Mouse (Mus musculus) midbrain, embryonic 13.5 days (tissue): ENCODE measurements around the gene Gm3045. TPM values are rescaled to one million over a fixed set of nuclear protein-coding genes. Genes with fewer than 3 reads are reported as not detected.

ENCODE experiments used
- ATAC-seq: fragments of 200-750 bp; cut with Nextera tagmentation; 2 replicates; pipeline ENCODE4 v1.8.0; 2017; ENCODE audit warnings: mild to moderate bottlenecking, moderate TSS enrichment, moderate library complexity
- H3K27ac ChIP-seq: fragments of 300-500 bp; sonication (generic); 2 replicates; pipeline ENCODE4 v1.5.1; 2015; ENCODE audit warnings: inconsistent platforms, mild to moderate bottlenecking, moderate library complexity
- H3K27me3 ChIP-seq: fragments of 300-500 bp; sonication (generic); 2 replicates; pipeline ENCODE4 v1.6.1; 2015; ENCODE audit warnings: mild to moderate bottlenecking, inconsistent platforms
- H3K36me3 ChIP-seq: fragments of 300-500 bp; sonication (generic); 2 replicates; pipeline ENCODE4 v1.6.1; 2015; ENCODE audit warnings: mild to moderate bottlenecking, inconsistent platforms
- H3K4me1 ChIP-seq: fragments of 300-500 bp; sonication (generic); replicated peaks from 2 replicates; pipeline ENCODE4 v1.6.1; 2015; ENCODE audit warnings: inconsistent platforms
- H3K4me2 ChIP-seq: fragments of 300-500 bp; sonication (generic); replicated peaks from 2 replicates; pipeline ENCODE4 v1.6.1; 2015; ENCODE audit warnings: moderate library complexity, mild to moderate bottlenecking, inconsistent platforms
- H3K4me3 ChIP-seq: fragments of 300-500 bp; sonication (generic); replicated peaks from 2 replicates; pipeline ENCODE4 v1.5.1; 2015; ENCODE audit warnings: mild to moderate bottlenecking, inconsistent platforms
- H3K9ac ChIP-seq: fragments of 300-500 bp; sonication (generic); replicated peaks from 2 replicates; pipeline ENCODE4 v1.6.1; 2015; ENCODE audit warnings: mild to moderate bottlenecking, inconsistent platforms
- H3K9me3 ChIP-seq: fragments of 300-500 bp; sonication (generic); 2 replicates; pipeline ENCODE4 v1.6.1; 2016; ENCODE audit warnings: mild to moderate bottlenecking, inconsistent platforms
- WGBS: fragments of 180-500 bp; shearing (Covaris S2); methylation state at CpG from one replicate; pipeline ENCODE4 v1.1.7; 2015; 5-methylcytosine and 5-hydroxymethylcytosine counted together
- polyA plus RNA-seq: library from polyadenylated mRNA; unstranded; fragments of >200 nt; fragmentation: Nextera tagmentation; extraction: Ambion mirVana; gene quantifications from 2 replicates; pipeline ENCODE4 v1.2.1, GENCODE M21; 2015

Gene Gm3045
- polyA plus RNA-seq, 1 experiment from 2014 or later = not detected

- Histone ChIP-seq H3K9ac (no peak overlapping the region), H3K27ac (no peak overlapping the region), H3K4me3 (no peak overlapping the region), H3K36me3 (no peaks in the 10 kb centered on the region), H3K27me3 (peaks cover 21% of the 10 kb centered on the region), H3K4me2 (no peak overlapping the region), H3K4me1 (peaks cover 4% of the 10 kb centered on the region), H3K9me3 (no peaks in the 10 kb centered on the region; the same call in 1 of the 2 replicates)
- 89% methylated on average over 3 of the region's 3 CpGs for WGBS
- ATAC-seq = no peak
Measured at GRCm38 (mm10) chr13:56444112-56444511, 17.7 kb downstream of the Gm3045 start.

- no peak overlapping the region for H3K27ac ChIP-seq
- no peak overlapping the region for H3K9ac ChIP-seq
- 88% methylated on average over 6 of the region's 6 CpGs for WGBS
- H3K9me3 ChIP-seq = no peaks in the 10 kb centered on the region; the same call in 1 of the 2 replicates
- no peaks in the 10 kb centered on the region for H3K36me3 ChIP-seq
- H3K4me2 ChIP-seq = no peak overlapping the region
- H3K27me3 ChIP-seq = peaks cover 12% of the 10 kb centered on the region
- H3K4me3 ChIP-seq = no peak overlapping the region
- H3K4me1 ChIP-seq = peaks cover 7% of the 10 kb centered on the region
- ATAC-seq = no peak
Measured at GRCm38 (mm10) chr13:56444996-56445395, 18.6 kb downstream of the Gm3045 start.

- Histone ChIP-seq H3K4me1 (peaks cover 7% of the 10 kb centered on the region), H3K4me3 (no peak overlapping the region), H3K9me3 (no peaks in the 10 kb centered on the region; the same call in 1 of the 2 replicates), H3K36me3 (no peaks in the 10 kb centered on the region), H3K9ac (no peak overlapping the region), H3K4me2 (no peak overlapping the region), H3K27ac (no peak overlapping the region), H3K27me3 (no peaks in the 10 kb centered on the region)
- 69% methylated on average over 10 of the region's 10 CpGs for WGBS
- ATAC-seq = no peak
Measured at GRCm38 (mm10) chr13:56449239-56450030, 23.0 kb downstream of the Gm3045 start.

GRCm38 (mm10) chr13:56450035-56450434 is 23.6 kb downstream of the Gm3045 start:
- H3K9ac ChIP-seq = no peak overlapping the region
- no peak overlapping the region for H3K4me3 ChIP-seq
- no peak for ATAC-seq
- H3K36me3 ChIP-seq = no peaks in the 10 kb centered on the region
- H3K4me1 ChIP-seq = peaks cover 7% of the 10 kb centered on the region
- H3K9me3 ChIP-seq = no peaks in the 10 kb centered on the region; the same call in 1 of the 2 replicates
- H3K27ac ChIP-seq = no peak overlapping the region
- H3K27me3 ChIP-seq = no peaks in the 10 kb centered on the region
- WGBS = 91% methylated on average over 8 of the region's 8 CpGs
- no peak overlapping the region for H3K4me2 ChIP-seq

GRCm38 (mm10) chr13:56458001-56458400 is 31.6 kb downstream of the Gm3045 start:
- Histone ChIP-seq H3K4me3 (no peak overlapping the region), H3K4me2 (no peak overlapping the region), H3K27me3 (no peaks in the 10 kb centered on the region), H3K4me1 (peaks cover 5% of the 10 kb centered on the region; the same call in 1 of the 2 replicates), H3K36me3 (no peaks in the 10 kb centered on the region), H3K9me3 (no peaks in the 10 kb centered on the region), H3K9ac (no peak overlapping the region), H3K27ac (no peak overlapping the region)
- ATAC-seq = no peak
- 58% methylated on average over 9 of the region's 9 CpGs for WGBS

- Histone ChIP-seq H3K4me3 (no peak overlapping the region), H3K27me3 (no peaks in the 10 kb centered on the region), H3K4me1 (peaks cover 5% of the 10 kb centered on the region; the same call in 1 of the 2 replicates), H3K4me2 (no peak overlapping the region), H3K9ac (no peak overlapping the region), H3K9me3 (no peaks in the 10 kb centered on the region), H3K27ac (no peak overlapping the region), H3K36me3 (no peaks in the 10 kb centered on the region)
- WGBS = 87% methylated on average over 4 of the region's 4 CpGs
- ATAC-seq = no peak
Measured at GRCm38 (mm10) chr13:56461460-56461859, 35.1 kb downstream of the Gm3045 start.

GRCm38 (mm10) chr13:56462791-56463190 is 36.4 kb downstream of the Gm3045 start:
- Histone ChIP-seq H3K4me3 (no peak overlapping the region), H3K9ac (no peak overlapping the region), H3K36me3 (no peaks in the 10 kb centered on the region), H3K27me3 (no peaks in the 10 kb centered on the region), H3K27ac (no peak overlapping the region), H3K9me3 (no peaks in the 10 kb centered on the region), H3K4me2 (no peak overlapping the region), H3K4me1 (peaks cover 5% of the 10 kb centered on the region; the same call in 1 of the 2 replicates)
- no peak for ATAC-seq
- WGBS = 93% methylated on average over 4 of the region's 4 CpGs

GRCm38 (mm10) chr13:56463261-56463660 is 36.9 kb downstream of the Gm3045 start:
- Histone ChIP-seq H3K9me3 (no peaks in the 10 kb centered on the region), H3K4me1 (peaks cover 2% of the 10 kb centered on the region; the same call in 1 of the 2 replicates), H3K4me3 (no peak overlapping the region), H3K4me2 (no peak overlapping the region), H3K27me3 (no peaks in the 10 kb centered on the region), H3K36me3 (no peaks in the 10 kb centered on the region), H3K27ac (no peak overlapping the region), H3K9ac (no peak overlapping the region)
- ATAC-seq = no peak
- 88% methylated on average over 7 of the region's 7 CpGs for WGBS

- Histone ChIP-seq H3K4me2 (no peak overlapping the region), H3K27me3 (no peaks in the 10 kb centered on the region), H3K9ac (no peak overlapping the region), H3K4me1 (no peaks in the 10 kb centered on the region), H3K9me3 (no peaks in the 10 kb centered on the region), H3K36me3 (no peaks in the 10 kb centered on the region), H3K4me3 (no peak overlapping the region), H3K27ac (no peak overlapping the region)
- WGBS = 86% methylated on average over 6 of the region's 6 CpGs
- no peak for ATAC-seq
Measured at GRCm38 (mm10) chr13:56463750-56464149, 37.4 kb downstream of the Gm3045 start.

GRCm38 (mm10) chr13:56467786-56468185 is 41.4 kb downstream of the Gm3045 start:
- no peak overlapping the region for H3K9ac ChIP-seq
- ATAC-seq = no peak
- H3K4me2 ChIP-seq = no peak overlapping the region
- H3K4me1 ChIP-seq = no peaks in the 10 kb centered on the region
- no peaks in the 10 kb centered on the region for H3K9me3 ChIP-seq
- H3K27ac ChIP-seq = no peak overlapping the region
- H3K27me3 ChIP-seq = no peaks in the 10 kb centered on the region
- H3K36me3 ChIP-seq = no peaks in the 10 kb centered on the region
- 91% methylated on average over 7 of the region's 7 CpGs for WGBS
- H3K4me3 ChIP-seq = no peak overlapping the region

GRCm38 (mm10) chr13:56468536-56468935 is 42.1 kb downstream of the Gm3045 start:
- 93% methylated on average over 4 of the region's 4 CpGs for WGBS
- no peaks in the 10 kb centered on the region for H3K4me1 ChIP-seq
- H3K27me3 ChIP-seq = 0 out of 2 replicates have a peak, but pooled peaks cover 3% of the 10 kb centered on the region
- no peaks in the 10 kb centered on the region for H3K9me3 ChIP-seq
- H3K4me2 ChIP-seq = no peak overlapping the region
- H3K36me3 ChIP-seq = no peaks in the 10 kb centered on the region
- H3K27ac ChIP-seq = no peak overlapping the region
- ATAC-seq = no peak
- H3K9ac ChIP-seq = no peak overlapping the region
- H3K4me3 ChIP-seq = no peak overlapping the region

- Histone ChIP-seq H3K4me1 (no peaks in the 10 kb centered on the region), H3K4me3 (no peak overlapping the region), H3K27ac (no peak overlapping the region), H3K36me3 (no peaks in the 10 kb centered on the region), H3K9ac (no peak overlapping the region), H3K27me3 (0 out of 2 replicates have a peak, but pooled peaks cover 3% of the 10 kb centered on the region), H3K9me3 (no peaks in the 10 kb centered on the region), H3K4me2 (no peak overlapping the region)
- ATAC-seq = no peak
- 88% methylated on average over 6 of the region's 6 CpGs for WGBS
Measured at GRCm38 (mm10) chr13:56471211-56471610, 44.8 kb downstream of the Gm3045 start.
